Mouse (Mus musculus): ENCODE data around the gene Abhd12.
"Not testable (repeated sequence)": the region's sequence is repeated elsewhere in the genome, so short reads cannot be mapped to it uniquely, and the experiment has no call there.

Gene Abhd12

GRCm38 (mm10) chr2:150904272-150904935, at the start of gene Abhd12:
Abhd12 (minus strand) TSS chr2:150904741.
- peak; percentile 98 for DNase-seq

GRCm38 (mm10) chr2:150951201-150951600, 46.7 kb upstream of the Abhd12 start:
- no peak for DNase-seq

GRCm38 (mm10) chr2:150950056-150950455, 45.5 kb upstream of the Abhd12 start:
- DNase-seq = no peak

GRCm38 (mm10) chr2:150949652-150950051, 45.1 kb upstream of the Abhd12 start:
- DNase-seq = no peak

GRCm38 (mm10) chr2:150948786-150949185, 44.2 kb upstream of the Abhd12 start:
- DNase-seq = no peak

GRCm38 (mm10) chr2:150947880-150948611, 43.5 kb upstream of the Abhd12 start:
- DNase-seq = not testable (repeated sequence)

GRCm38 (mm10) chr2:150947341-150947740, 42.8 kb upstream of the Abhd12 start:
- not testable (repeated sequence) for DNase-seq

GRCm38 (mm10) chr2:150944017-150944416, 39.5 kb upstream of the Abhd12 start:
- DNase-seq = no peak

GRCm38 (mm10) chr2:150934659-150935058, 30.1 kb upstream of the Abhd12 start:
- DNase-seq = no peak

GRCm38 (mm10) chr2:150933482-150933881, 28.9 kb upstream of the Abhd12 start:
- DNase-seq = no peak

GRCm38 (mm10) chr2:150930806-150931205, 26.3 kb upstream of the Abhd12 start:
- no peak for DNase-seq

GRCm38 (mm10) chr2:150929156-150929555, 24.6 kb upstream of the Abhd12 start:
- DNase-seq = peak; percentile 61

GRCm38 (mm10) chr2:150927038-150927720, 22.6 kb upstream of the Abhd12 start:
- DNase-seq = peak; percentile 59

- DNase-seq = no peak
These were observed 19.0 kb upstream of the Abhd12 start for GRCm38 (mm10) chr2:150923505-150923904.

GRCm38 (mm10) chr2:150923026-150923425, 18.5 kb upstream of the Abhd12 start:
- no peak for DNase-seq

GRCm38 (mm10) chr2:150922165-150922564, 17.6 kb upstream of the Abhd12 start:
- no peak for DNase-seq

- no peak for DNase-seq
These were observed 17.2 kb upstream of the Abhd12 start for GRCm38 (mm10) chr2:150921697-150922096.

- no peak for DNase-seq
These were observed 16.0 kb upstream of the Abhd12 start for GRCm38 (mm10) chr2:150920543-150920942.

GRCm38 (mm10) chr2:150918720-150919119, 14.2 kb upstream of the Abhd12 start:
- DNase-seq = no peak

- DNase-seq = no peak
These were observed 11.2 kb upstream of the Abhd12 start for GRCm38 (mm10) chr2:150915786-150916185.

- no peak for DNase-seq
These were observed 10.4 kb upstream of the Abhd12 start for GRCm38 (mm10) chr2:150914781-150915515.

GRCm38 (mm10) chr2:150910295-150910881, 5.8 kb upstream of the Abhd12 start:
- DNase-seq = no peak

Data from cerebellum, adult 9-11 months (tissue).